Mouse (Mus musculus) megakaryocyte, embryonic 14.5 days (primary cell): ENCODE results near the gene Fbxw18.

Experiments
- FLI1 ChIP-seq: IDR thresholded peaks from 2 replicates; pipeline ENCODE4 v1.6.1; 2012; ENCODE audit warnings: low read length, inconsistent platforms, mixed read lengths
- GATA1 ChIP-seq: IDR thresholded peaks from 3 replicates; pipeline ENCODE4 v1.6.1; 2012; ENCODE audit warnings: mixed read lengths, low read length, inconsistent platforms, borderline replicate concordance

- TF ChIP-seq GATA1 (no peak), FLI1 (no peak)
These were observed 17.2 kb downstream of the Fbxw18 start for GRCm38 (mm10) chr9:109685299-109685698.
